12 mouse cellular contexts compared by ENCODE assay signal in the genomic region with DNA sequence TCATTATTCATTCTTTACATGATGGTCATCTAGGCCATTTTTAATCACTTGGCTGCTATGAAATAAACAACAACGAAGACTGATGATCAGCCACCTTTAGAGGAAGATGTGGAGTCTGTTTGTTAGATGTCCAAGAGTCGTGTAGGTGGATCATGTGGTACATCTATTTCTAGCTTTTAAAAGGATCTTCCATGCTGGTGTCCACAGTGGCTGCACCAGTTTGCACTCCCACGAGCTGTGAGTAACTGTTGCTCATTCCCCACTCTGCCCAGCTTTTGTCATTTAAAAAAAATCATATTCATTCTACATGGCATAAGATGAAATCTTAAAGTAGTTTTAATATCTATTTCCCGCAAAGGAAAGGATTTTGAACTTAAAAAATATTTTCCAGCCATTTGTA.
"Had no signal": no experiment of that assay in that cellular context is flagged by ENCODE, and none has a peak within 500 bp of the region (broad histone marks: within the 10 kb centered on the region; RNA-seq: fewer than 3 reads in every experiment).

No protein-coding gene starts in this region.

- DNase-seq: lung, adult 18-20 months; lung, embryonic 14.5 days; lung, postnatal 10 days; lung, postnatal 4 days; midbrain, embryonic 14.5 days; retina, postnatal 1 day; right cerebral cortex, postnatal 4 days; spleen, adult 18-20 months; thymus, adult 18-20 months; thymus, postnatal 14 days; thymus, postnatal 36 days had no signal

- ATAC-seq: midbrain, embryonic 16.5 days had no signal
